Mouse (Mus musculus) midbrain, embryonic 12.5 days (tissue): ENCODE results near the gene Zfhx3. TPM values are rescaled to one million over a fixed set of nuclear protein-coding genes. Genes with fewer than 3 reads are reported as not detected.

Experiments
- ATAC-seq: fragments of 200-750 bp; cut with Nextera tagmentation; 2 replicates; pipeline ENCODE4 v1.8.0; 2017; ENCODE audit warnings: low read depth, moderate TSS enrichment, moderate library complexity; ENCODE audit not compliant: low FRiP score
- H3K27ac ChIP-seq: fragments of 300-500 bp; sonication (generic); replicated peaks from 2 replicates; pipeline ENCODE4 v1.5.1; 2016; ENCODE audit warnings: mild to moderate bottlenecking
- H3K27me3 ChIP-seq: fragments of 300-500 bp; sonication (generic); 2 replicates; pipeline ENCODE4 v1.6.1; 2016; ENCODE audit warnings: mild to moderate bottlenecking
- H3K36me3 ChIP-seq: fragments of 300-500 bp; sonication (generic); 2 replicates; pipeline ENCODE4 v1.6.1; 2016
- H3K4me1 ChIP-seq: fragments of 300-500 bp; sonication (generic); 2 replicates; pipeline ENCODE4 v1.6.1; 2016
- H3K4me2 ChIP-seq: fragments of 300-500 bp; sonication (generic); replicated peaks from 2 replicates; pipeline ENCODE4 v1.6.1; 2016; ENCODE audit warnings: mild to moderate bottlenecking, moderate library complexity
- H3K4me3 ChIP-seq: fragments of 300-500 bp; sonication (generic); 2 replicates; pipeline ENCODE4 v1.5.1; 2016; ENCODE audit warnings: mild to moderate bottlenecking
- H3K9ac ChIP-seq: fragments of 300-500 bp; sonication (generic); replicated peaks from 2 replicates; pipeline ENCODE4 v1.6.1; 2016; ENCODE audit warnings: mild to moderate bottlenecking, moderate library complexity
- H3K9me3 ChIP-seq: fragments of 300-500 bp; sonication (generic); 2 replicates; pipeline ENCODE4 v1.6.1; 2016; ENCODE audit warnings: mild to moderate bottlenecking
- WGBS: fragments of 180-500 bp; shearing (Covaris S2); methylation state at CpG from one replicate; pipeline ENCODE4 v1.1.7; 2016; 5-methylcytosine and 5-hydroxymethylcytosine counted together
- polyA plus RNA-seq: library from polyadenylated mRNA; unstranded; fragments of >200 nt; fragmentation: Nextera tagmentation; extraction: Ambion mirVana; gene quantifications from 2 replicates; pipeline ENCODE4 v1.2.1, GENCODE M21; 2016

Gene Zfhx3
- polyA plus RNA-seq, 1 experiment from 2014 or later = 48.9 TPM

- Histone ChIP-seq H3K27me3 (peaks cover 8% of the 10 kb centered on the region), H3K9me3 (no peaks in the 10 kb centered on the region), H3K36me3 (no peaks in the 10 kb centered on the region), H3K27ac (no peak overlapping the region), H3K9ac (no peak overlapping the region), H3K4me3 (no peak overlapping the region), H3K4me2 (no peak overlapping the region), H3K4me1 (peaks cover 50% of the 10 kb centered on the region)
- ATAC-seq = no peak
- WGBS = 69% methylated on average over 10 of the region's 10 CpGs
These were observed 951.8 kb downstream of the Zfhx3 start for GRCm38 (mm10) chr8:108894287-108894686.

GRCm38 (mm10) chr8:108896468-108897346, 954.3 kb downstream of the Zfhx3 start:
- Histone ChIP-seq H3K36me3 (no peaks in the 10 kb centered on the region), H3K27ac (peak overlapping the region; percentile 54; the same call in 1 of the 2 replicates), H3K9ac (0 out of 2 replicates have a peak overlapping the region, but pooled peaks have one; percentile 4), H3K4me2 (no peak overlapping the region), H3K4me1 (peaks cover 63% of the 10 kb centered on the region), H3K27me3 (peaks cover 16% of the 10 kb centered on the region), H3K9me3 (no peaks in the 10 kb centered on the region), H3K4me3 (no peak overlapping the region)
- no peak for ATAC-seq
- 42% methylated on average over 18 of the region's 18 CpGs for WGBS

DNA sequence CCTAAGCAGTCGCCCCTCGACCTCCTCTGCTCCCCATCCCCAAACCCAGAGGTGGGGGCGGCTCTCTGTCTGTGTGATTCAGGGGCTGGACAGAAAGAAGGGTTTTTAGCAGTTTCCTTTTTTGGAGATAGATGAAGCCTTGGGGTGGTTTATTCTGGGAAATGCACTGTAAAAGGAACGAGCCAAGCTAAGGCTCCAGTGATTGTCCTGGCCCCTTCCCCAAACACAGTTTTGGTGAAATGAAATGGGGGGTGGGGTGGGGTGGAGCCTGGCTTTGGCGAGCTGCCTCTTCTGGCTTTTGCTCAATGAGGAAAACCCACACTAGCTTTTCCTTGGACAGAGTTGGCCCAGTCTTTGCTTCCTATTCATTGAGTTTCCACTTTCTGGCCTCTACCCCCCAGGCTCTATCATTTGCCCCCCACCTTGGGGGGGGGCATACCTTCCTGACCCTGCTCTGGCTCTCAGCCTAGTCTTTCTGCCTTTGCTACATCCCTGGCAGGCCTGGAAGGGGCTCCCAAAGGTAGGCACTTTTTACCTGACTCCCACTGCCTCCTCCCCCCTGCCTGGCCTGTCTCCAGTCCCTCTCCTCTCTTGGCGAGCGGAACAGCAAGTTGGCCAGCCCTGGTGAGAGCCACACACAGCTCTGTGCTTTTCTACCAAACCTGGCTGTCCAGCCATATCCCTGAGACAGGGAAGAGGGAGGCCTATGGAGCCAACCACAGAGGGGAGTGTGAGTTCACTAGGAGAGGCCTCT, 955.1 kb downstream of the Zfhx3 start:
- peaks cover 63% of the 10 kb centered on the region for H3K4me1 ChIP-seq
- 60% methylated on average over 7 of the region's 7 CpGs for WGBS
- ATAC-seq = no peak
- H3K4me3 ChIP-seq = no peak overlapping the region
- no peaks in the 10 kb centered on the region for H3K36me3 ChIP-seq
- no peak overlapping the region for H3K9ac ChIP-seq
- no peak overlapping the region for H3K27ac ChIP-seq
- no peak overlapping the region for H3K4me2 ChIP-seq
- H3K27me3 ChIP-seq = peaks cover 18% of the 10 kb centered on the region
- no peaks in the 10 kb centered on the region for H3K9me3 ChIP-seq

DNA sequence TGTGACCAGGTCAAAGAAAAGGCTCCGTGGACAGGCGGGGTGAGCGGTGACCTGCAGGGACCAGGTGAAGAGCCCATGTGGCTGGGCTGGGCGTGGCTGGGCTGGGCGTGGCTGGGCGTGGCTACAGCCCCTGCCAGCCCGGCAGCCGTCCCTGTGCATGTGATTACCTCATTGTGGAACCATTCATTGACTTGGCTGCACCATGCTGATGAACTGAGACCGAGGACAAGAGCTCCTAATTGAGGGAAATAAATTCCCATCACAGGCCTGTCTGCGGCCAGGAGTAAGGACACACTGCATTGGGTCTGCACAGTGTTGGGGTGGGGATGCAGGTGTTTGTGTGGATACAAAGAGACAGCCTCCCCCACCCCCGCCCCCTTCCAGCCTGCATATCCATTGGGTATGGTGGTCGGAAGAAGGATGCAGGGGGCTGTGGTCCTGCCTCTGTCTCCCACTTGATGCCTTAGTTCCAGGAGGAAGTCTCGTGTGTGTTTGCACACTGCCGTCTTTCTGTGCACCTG, 956.9 kb downstream of the Zfhx3 start:
- Histone ChIP-seq H3K4me3 (no peak overlapping the region), H3K27me3 (peaks cover 22% of the 10 kb centered on the region), H3K9me3 (no peaks in the 10 kb centered on the region), H3K27ac (no peak overlapping the region), H3K4me1 (peaks cover 81% of the 10 kb centered on the region), H3K36me3 (no peaks in the 10 kb centered on the region), H3K9ac (no peak overlapping the region), H3K4me2 (no peak overlapping the region)
- WGBS = 66% methylated on average over 14 of the region's 14 CpGs
- ATAC-seq = 0 out of 2 replicates have a peak, but pooled peaks have one; percentile 31

- H3K4me2 ChIP-seq = peak overlapping the region; percentile 10; the same call in 1 of the 2 replicates
- peak; percentile 40; the same call in 1 of the 2 replicates for ATAC-seq
- H3K36me3 ChIP-seq = no peaks in the 10 kb centered on the region
- peaks cover 22% of the 10 kb centered on the region for H3K27me3 ChIP-seq
- no peak overlapping the region for H3K4me3 ChIP-seq
- WGBS = 18% methylated on average over 10 of the region's 10 CpGs
- peaks cover 85% of the 10 kb centered on the region for H3K4me1 ChIP-seq
- no peaks in the 10 kb centered on the region for H3K9me3 ChIP-seq
- peak overlapping the region; percentile 68 for H3K27ac ChIP-seq
- peak overlapping the region; percentile 35; the same call in 1 of the 2 replicates for H3K9ac ChIP-seq
These were observed 958.1 kb downstream of the Zfhx3 start for GRCm38 (mm10) chr8:108900541-108900940.

DNA sequence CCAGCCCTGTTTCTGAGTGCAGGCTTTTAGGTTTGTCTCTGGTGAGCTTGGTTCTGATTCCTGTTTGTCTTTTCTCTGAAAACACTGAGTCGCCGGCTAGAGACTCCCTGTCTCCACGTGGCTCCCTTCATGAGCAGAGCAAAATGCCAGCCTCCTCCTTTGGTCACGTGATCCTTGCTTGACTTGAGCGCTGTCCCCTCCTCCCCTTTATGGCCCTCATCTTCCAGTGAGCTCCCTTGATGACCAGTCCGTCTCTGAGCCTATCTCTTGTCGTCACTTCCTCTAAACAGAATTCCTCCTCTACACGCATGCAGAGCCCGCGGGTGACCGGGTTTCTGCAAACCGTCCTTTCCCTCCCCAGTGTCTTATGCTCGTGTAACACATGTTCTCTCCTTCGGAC, 958.8 kb downstream of the Zfhx3 start:
- H3K27me3 ChIP-seq = peaks cover 22% of the 10 kb centered on the region
- WGBS = 52% methylated on average over 14 of the region's 14 CpGs
- no peak for ATAC-seq
- H3K4me3 ChIP-seq = no peak overlapping the region
- H3K4me1 ChIP-seq = peaks cover 85% of the 10 kb centered on the region
- peak overlapping the region; percentile 6; the same call in 1 of the 2 replicates for H3K9ac ChIP-seq
- 0 out of 2 replicates have a peak overlapping the region, but pooled peaks have one; percentile 10 for H3K4me2 ChIP-seq
- H3K9me3 ChIP-seq = no peaks in the 10 kb centered on the region
- no peaks in the 10 kb centered on the region for H3K36me3 ChIP-seq
- peak overlapping the region; percentile 68 for H3K27ac ChIP-seq

DNA sequence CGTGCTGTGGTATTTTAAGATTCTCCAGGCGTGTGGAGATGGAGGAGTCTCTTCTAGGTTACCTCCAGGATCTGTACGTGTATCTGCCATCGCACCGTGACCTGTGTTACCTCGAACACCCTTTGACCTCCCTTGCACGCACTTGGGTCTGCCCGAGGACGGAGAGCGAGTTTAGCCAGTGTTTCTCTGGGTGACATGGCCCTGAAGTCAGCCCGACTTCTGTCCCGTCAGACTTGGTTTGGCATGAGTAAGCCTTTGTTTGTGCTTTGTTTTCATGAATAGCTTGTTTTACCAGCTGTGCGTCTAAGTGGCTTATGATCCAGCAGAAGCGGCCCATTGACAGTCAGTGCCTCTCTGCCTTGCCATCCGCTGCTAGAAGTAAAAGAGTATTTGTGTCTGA, 961.1 kb downstream of the Zfhx3 start:
- H3K9me3 ChIP-seq = no peaks in the 10 kb centered on the region
- peaks cover 89% of the 10 kb centered on the region for H3K4me1 ChIP-seq
- 0 out of 2 replicates have a peak overlapping the region, but pooled peaks have one; percentile 8 for H3K27ac ChIP-seq
- peaks cover 21% of the 10 kb centered on the region for H3K27me3 ChIP-seq
- H3K4me2 ChIP-seq = no peak overlapping the region
- 0 out of 2 replicates have a peak overlapping the region, but pooled peaks have one; percentile 21 for H3K9ac ChIP-seq
- no peak overlapping the region for H3K4me3 ChIP-seq
- ATAC-seq = no peak
- H3K36me3 ChIP-seq = no peaks in the 10 kb centered on the region
- WGBS = 51% methylated on average over 15 of the region's 15 CpGs

- no peak overlapping the region for H3K4me2 ChIP-seq
- H3K36me3 ChIP-seq = no peaks in the 10 kb centered on the region
- peaks cover 89% of the 10 kb centered on the region for H3K4me1 ChIP-seq
- no peak for ATAC-seq
- H3K9ac ChIP-seq = no peak overlapping the region
- H3K27ac ChIP-seq = peak overlapping the region; percentile 27
- 73% methylated on average over 11 of the region's 11 CpGs for WGBS
- H3K27me3 ChIP-seq = peaks cover 14% of the 10 kb centered on the region; the same call in 1 of the 2 replicates
- H3K4me3 ChIP-seq = no peak overlapping the region
- no peaks in the 10 kb centered on the region for H3K9me3 ChIP-seq
These were observed 962.0 kb downstream of the Zfhx3 start for GRCm38 (mm10) chr8:108904288-108904971.

GRCm38 (mm10) chr8:108908066-108908465, 965.6 kb downstream of the Zfhx3 start:
- Histone ChIP-seq H3K27me3 (no peaks in the 10 kb centered on the region; the same call in 1 of the 2 replicates), H3K4me1 (peaks cover 73% of the 10 kb centered on the region), H3K9ac (0 out of 2 replicates have a peak overlapping the region, but pooled peaks have one; percentile 26), H3K9me3 (no peaks in the 10 kb centered on the region), H3K36me3 (no peaks in the 10 kb centered on the region), H3K4me3 (no peak overlapping the region), H3K4me2 (peak overlapping the region; percentile 34; the same call in 1 of the 2 replicates), H3K27ac (peak overlapping the region; percentile 90)
- 63% methylated on average over 9 of the region's 9 CpGs for WGBS
- 0 out of 2 replicates have a peak, but pooled peaks have one; percentile 35 for ATAC-seq

DNA sequence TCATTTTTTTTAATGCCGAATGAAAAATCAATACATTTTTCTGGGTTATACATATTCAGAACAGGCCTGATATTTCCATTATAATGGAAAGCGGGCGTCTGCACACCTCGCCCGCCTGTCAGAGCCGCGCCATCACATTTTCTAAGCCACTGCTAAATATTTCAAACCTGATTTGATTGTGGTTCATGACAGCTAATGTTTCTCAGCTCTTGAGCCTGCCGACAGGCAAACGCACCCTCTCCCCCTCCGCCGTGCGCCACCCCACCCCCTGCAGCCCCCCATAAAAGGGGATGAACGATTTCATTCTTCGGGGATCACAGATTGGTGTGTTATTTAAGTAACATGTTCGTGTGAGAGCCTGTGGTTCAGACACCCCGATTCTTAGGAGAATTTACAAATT, 966.1 kb downstream of the Zfhx3 start:
- peaks cover 68% of the 10 kb centered on the region for H3K4me1 ChIP-seq
- WGBS = 33% methylated on average over 16 of the region's 16 CpGs

DNA sequence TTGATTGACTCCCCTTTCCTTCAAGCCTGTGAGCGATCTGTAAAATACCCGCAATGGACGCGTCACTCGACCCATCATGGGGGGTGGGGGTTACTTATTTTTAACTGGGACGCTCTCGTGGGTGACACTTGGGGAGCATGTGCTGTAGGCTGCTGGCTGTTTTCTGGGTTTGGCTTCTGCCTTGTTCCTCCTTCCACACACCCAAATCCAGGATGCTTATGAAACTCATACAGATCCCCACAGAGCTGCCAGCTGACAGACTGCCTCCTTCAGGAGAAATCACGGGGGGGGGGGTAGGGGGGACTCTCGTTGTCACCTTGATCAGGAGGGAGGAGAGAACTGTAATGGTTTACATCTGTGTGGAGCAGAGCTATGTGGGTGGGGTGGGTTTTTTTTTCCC, 966.6 kb downstream of the Zfhx3 start:
- Histone ChIP-seq H3K9ac (no peak overlapping the region; the same call in 1 of the 2 replicates), H3K27ac (peak overlapping the region; percentile 90), H3K4me3 (no peak overlapping the region), H3K4me2 (peak overlapping the region; percentile 34), H3K36me3 (no peaks in the 10 kb centered on the region), H3K27me3 (no peaks in the 10 kb centered on the region), H3K4me1 (peaks cover 64% of the 10 kb centered on the region), H3K9me3 (no peaks in the 10 kb centered on the region)
- 43% methylated on average over 9 of the region's 9 CpGs for WGBS
- no peak for ATAC-seq

More for the DNA sequence above, 966.1 kb downstream of the Zfhx3 start:
- H3K27me3 ChIP-seq = no peaks in the 10 kb centered on the region
- 0 out of 2 replicates have a peak overlapping the region, but pooled peaks have one; percentile 7 for H3K4me3 ChIP-seq
- ATAC-seq = peak; percentile 17; the same call in 1 of the 2 replicates
- H3K4me2 ChIP-seq = peak overlapping the region; percentile 34
- H3K36me3 ChIP-seq = no peaks in the 10 kb centered on the region
- H3K9me3 ChIP-seq = no peaks in the 10 kb centered on the region
- H3K27ac ChIP-seq = peak overlapping the region; percentile 90
- H3K9ac ChIP-seq = peak overlapping the region; percentile 41; the same call in 1 of the 2 replicates
